Comparison of ENCODE assay signal across 35 mouse cellular contexts in genomic region chr19:38109506-38110242, GRCm38 (mm10). TPM values are rescaled to one million over a fixed set of nuclear protein-coding genes. Genes with fewer than 3 reads are reported as not detected.
DNase-seq lines count a peak whose midpoint lies in the region; ATAC-seq lines count a peak whose summit lies in the region.
"Had no signal": no experiment of that assay in that cellular context is flagged by ENCODE, and none has a peak within 500 bp of the region (broad histone marks: within the 10 kb centered on the region; RNA-seq: fewer than 3 reads in every experiment).

No protein-coding gene starts in this region.

- DNase-seq in 416B (ENCODE audit: low read depth) (peak; percentile 12), ES-CJ7 (ENCODE audit: low read depth, low spot score) (peak; percentile 25)
- no peak for DNase-seq in layer of hippocampus, adult 8-10 months (ENCODE audit: low spot score in 2 of 2)
- DNase-seq in adrenal gland, adult 2 months: no peak
- DNase-seq in right cerebral cortex, postnatal 14 days: no peak
- DNase-seq: adrenal gland, postnatal 10 days; adrenal gland, postnatal 36 days; cerebellum, adult 18-20 months; cerebellum, adult 9-10 months; cerebellum, postnatal 25 days; embryo, embryonic 11 days; gastrocnemius, postnatal 10 days; gastrocnemius, postnatal 36 days; heart, adult 11 months had no signal

- ATAC-seq in common myeloid progenitor, adult 5-6 weeks (replicated peaks; ENCODE audit: low read depth, poor library complexity, severe bottlenecking): peak; percentile 50; the same call in 1 of the 2 replicates
- ATAC-seq: activated CD4-positive, CD25-positive, alpha-beta regulatory T cell, adult 4 months; CD4-positive, CD25-positive, alpha-beta regulatory T cell, adult 4 months; forebrain, embryonic 13.5 days; forebrain, embryonic 16.5 days; intestine, postnatal 0 days; Patski had no signal

RNA-seq across cellular contexts. Expression of gene Ffar4, which starts 12.8 kb away (rescaled TPM):
- total RNA-seq in common myeloid progenitor, adult 5-6 weeks (2017): 0.23 and 1.2 TPM in 2 replicates
- total RNA-seq in layer of hippocampus, adult 8-10 months (2022): under 1 TPM in 1 of 4 experiments, not detected in 3; 0.27 TPM
- total RNA-seq in adrenal gland, adult 2 months (2021): 10 to 100 TPM; 13.3 to 14.2 TPM
- 13.0 and 22.4 TPM in 2 replicates for polyA plus RNA-seq in adrenal gland, adult 2 months (2012; rRNA removed)
- total RNA-seq: G1E; gastrocnemius, adult 18-20 months; gastrocnemius, postnatal 36 days; heart, adult 8-10 months; hematopoietic stem cell, adult 5-6 weeks had no signal
- polyA plus RNA-seq: C2C12; CD4-positive, CD25-positive, alpha-beta regulatory T cell, adult 4 months; cortical plate, adult 2 months; embryonic facial prominence, embryonic 10.5 days; embryonic facial prominence, embryonic 13.5 days; forebrain, embryonic 10.5 days; forebrain, embryonic 13.5 days; forebrain, embryonic 16.5 days; G1E; heart, embryonic 11.5 days; heart, embryonic 14.5 days; heart, postnatal 0 days; hindbrain, embryonic 12.5 days; Patski had no signal

RNA-seq across cellular contexts. Expression of gene Rbp4, which starts 15.4 kb away (rescaled TPM):
- not detected in 2 replicates for total RNA-seq in common myeloid progenitor, adult 5-6 weeks (2017)
- total RNA-seq in layer of hippocampus, adult 8-10 months (2022): 10 to 100 TPM; 12.5 to 17.3 (median 14.8) TPM
- total RNA-seq in adrenal gland, adult 2 months (2021): 10 to 100 TPM; 37.6 to 52.1 TPM
- 57.5 and 75.4 TPM in 2 replicates for polyA plus RNA-seq in adrenal gland, adult 2 months (2012; rRNA removed)
- total RNA-seq: G1E; hematopoietic stem cell, adult 5-6 weeks had no signal
- polyA plus RNA-seq: activated CD4-positive, CD25-positive, alpha-beta regulatory T cell, adult 4 months; CD4-positive, CD25-positive, alpha-beta regulatory T cell, adult 4 months; G1E had no signal

RNA-seq across cellular contexts. Expression of gene Pde6c, which starts 22.9 kb away (rescaled TPM):
- total RNA-seq in common myeloid progenitor, adult 5-6 weeks (2017): not detected in 2 replicates
- total RNA-seq in layer of hippocampus, adult 8-10 months (2022): under 1 TPM in 2 of 4 experiments, not detected in 2; 0.13 to 0.21 TPM
- total RNA-seq in adrenal gland, adult 2 months (2021): not detected
- polyA plus RNA-seq in adrenal gland, adult 2 months (2012; rRNA removed): not detected in 2 replicates
- total RNA-seq: adrenal gland, postnatal 36 days; G1E; gastrocnemius, adult 18-20 months; gastrocnemius, postnatal 10 days; gastrocnemius, postnatal 36 days; heart, adult 8-10 months; heart, postnatal 25 days; hematopoietic stem cell, adult 5-6 weeks had no signal
- polyA plus RNA-seq: activated CD4-positive, CD25-positive, alpha-beta regulatory T cell, adult 4 months; C2C12; CD4-positive, CD25-positive, alpha-beta regulatory T cell, adult 4 months; embryonic facial prominence, embryonic 10.5 days; embryonic facial prominence, embryonic 13.5 days; forebrain, embryonic 10.5 days; forebrain, embryonic 13.5 days; G1E; heart, embryonic 14.5 days; heart, postnatal 0 days; Patski had no signal

RNA-seq across cellular contexts. Expression of gene Cep55, which starts 54.9 kb away (rescaled TPM):
- 42.0 and 48.3 TPM in 2 replicates for total RNA-seq in common myeloid progenitor, adult 5-6 weeks (2017)
- under 1 TPM; 0.12 to 0.61 (median 0.25) TPM for total RNA-seq in layer of hippocampus, adult 8-10 months (2022)
- total RNA-seq in adrenal gland, adult 2 months (2021): 1 to 10 TPM in 1 of 2 experiments, under 1 TPM in 1; 0.38 to 1.6 TPM
- polyA plus RNA-seq in adrenal gland, adult 2 months (2012; rRNA removed): 0.12 and 0.44 TPM in 2 replicates
- total RNA-seq: gastrocnemius, adult 18-20 months had no signal

Comparison
In these comparisons a context has a peak if more than half of its experiments do, and no peak if none do; other contexts are left out.
1. DNase-seq: peak in 416B (single experiment) and ES-CJ7 (single experiment); none in layer of hippocampus, adult 8-10 months (0 of 2), adrenal gland, adult 2 months (single experiment) and right cerebral cortex, postnatal 14 days (single experiment).
2. RNA of gene Rbp4, which starts 15.4 kb away (total RNA-seq): 37.6 to 52.1 TPM in adrenal gland, adult 2 months and 12.5 to 17.3 TPM in layer of hippocampus, adult 8-10 months; not detected in common myeloid progenitor, adult 5-6 weeks; every median in the first group is over 10 times any median in the second.